Mouse (Mus musculus): ENCODE data around the gene Soat2.

Soat2 gene

GRCm38 (mm10) chr15:102113674-102114073 is 36.7 kb upstream of the Soat2 start:
- DNase-seq (ENCODE audit: extremely low spot score, low read depth, low spot score): no peak

- DNase-seq (ENCODE audit: extremely low spot score, low read depth, low spot score): no peak
These were observed 35.6 kb upstream of the Soat2 start for GRCm38 (mm10) chr15:102114651-102115260.

GRCm38 (mm10) chr15:102115731-102116231 is 34.5 kb upstream of the Soat2 start:
- DNase-seq (ENCODE audit: extremely low spot score, low read depth, low spot score): no peak

GRCm38 (mm10) chr15:102116753-102117415 is 33.4 kb upstream of the Soat2 start:
- DNase-seq (ENCODE audit: extremely low spot score, low read depth, low spot score): no peak

- DNase-seq (ENCODE audit: extremely low spot score, low read depth, low spot score): no peak
These were observed 32.6 kb upstream of the Soat2 start for GRCm38 (mm10) chr15:102117461-102118443.

GRCm38 (mm10) chr15:102118591-102118990 is 31.7 kb upstream of the Soat2 start:
- no peak for DNase-seq (ENCODE audit: extremely low spot score, low read depth, low spot score)

GRCm38 (mm10) chr15:102119121-102119830 is 31.1 kb upstream of the Soat2 start:
- no peak for DNase-seq (ENCODE audit: extremely low spot score, low read depth, low spot score)

- DNase-seq (ENCODE audit: extremely low spot score, low read depth, low spot score): no peak
These were observed 30.5 kb upstream of the Soat2 start for GRCm38 (mm10) chr15:102119831-102120170.

- no peak for DNase-seq (ENCODE audit: extremely low spot score, low read depth, low spot score)
These were observed 29.8 kb upstream of the Soat2 start for GRCm38 (mm10) chr15:102120530-102120929.

- no peak for DNase-seq (ENCODE audit: extremely low spot score, low read depth, low spot score)
These were observed 24.0 kb upstream of the Soat2 start for GRCm38 (mm10) chr15:102126303-102126702.

- no peak for DNase-seq (ENCODE audit: extremely low spot score, low read depth, low spot score)
These were observed 17.0 kb upstream of the Soat2 start for GRCm38 (mm10) chr15:102133314-102133713.

- DNase-seq (ENCODE audit: extremely low spot score, low read depth, low spot score): no peak
These were observed 15.6 kb upstream of the Soat2 start for GRCm38 (mm10) chr15:102134709-102135108.

GRCm38 (mm10) chr15:102135522-102136128 is 14.7 kb upstream of the Soat2 start:
- no peak for DNase-seq (ENCODE audit: extremely low spot score, low read depth, low spot score)

- DNase-seq (ENCODE audit: extremely low spot score, low read depth, low spot score): peak; percentile 57
These were observed 14.1 kb upstream of the Soat2 start, which contains the start of gene Spryd3 for GRCm38 (mm10) chr15:102136129-102136758. TSS of gene Spryd3 (minus strand) at chr15:102136234.

- DNase-seq (ENCODE audit: extremely low spot score, low read depth, low spot score): no peak
These were observed 9.2 kb upstream of the Soat2 start for GRCm38 (mm10) chr15:102141120-102141519.

GRCm38 (mm10) chr15:102142914-102143912 is 7.1 kb upstream of the Soat2 start:
- no peak for DNase-seq (ENCODE audit: extremely low spot score, low read depth, low spot score)

GRCm38 (mm10) chr15:102144274-102144711 is 6.0 kb upstream of the Soat2 start, which contains the start of gene Igfbp6:
TSS of gene Igfbp6 (plus strand) at chr15:102144362.
- DNase-seq (ENCODE audit: extremely low spot score, low read depth, low spot score): no peak

- DNase-seq (ENCODE audit: extremely low spot score, low read depth, low spot score): no peak
These were observed 5.6 kb upstream of the Soat2 start for GRCm38 (mm10) chr15:102144726-102145125.
